Mouse (Mus musculus) ovary, postnatal 10 days (tissue): ENCODE measurements around the gene Errfi1.

Experiments
- DNase-seq: peaks from one replicate; pipeline ENCODE4 v3.0.0; 2022; ENCODE audit warnings: low spot score

Errfi1 gene

DNA sequence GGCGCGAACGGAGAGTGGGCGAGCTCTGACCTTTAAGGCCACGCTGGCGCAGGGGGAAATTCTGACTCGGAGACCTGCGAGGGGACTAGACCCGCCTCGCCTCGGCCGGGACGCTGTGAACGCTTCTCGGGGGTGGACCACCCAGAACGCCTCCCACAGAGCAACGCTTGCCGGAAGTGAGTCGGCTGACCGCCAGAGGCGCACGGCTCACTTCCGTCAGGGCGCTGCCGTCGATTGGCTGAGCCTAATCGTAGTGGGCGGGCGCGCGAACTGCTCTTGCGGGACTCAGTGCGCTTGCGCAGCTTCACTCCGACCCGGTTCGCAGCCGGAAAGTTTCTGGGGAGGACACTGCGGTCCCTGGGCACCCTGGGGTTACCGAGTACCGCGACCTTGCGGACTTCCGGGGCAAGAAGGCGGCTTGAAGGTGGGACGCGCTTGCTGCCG is 60.6 kb downstream of the Errfi1 start, which contains the start of the genes Park7 and Tnfrsf9:
Gene Park7, minus strand, starts transcription at position 148 of the 444 bp plus-strand sequence.
Gene Tnfrsf9, plus strand, starts transcription at position 273 of the 444 bp plus-strand sequence.
- DNase-seq: peak; percentile 87

DNA sequence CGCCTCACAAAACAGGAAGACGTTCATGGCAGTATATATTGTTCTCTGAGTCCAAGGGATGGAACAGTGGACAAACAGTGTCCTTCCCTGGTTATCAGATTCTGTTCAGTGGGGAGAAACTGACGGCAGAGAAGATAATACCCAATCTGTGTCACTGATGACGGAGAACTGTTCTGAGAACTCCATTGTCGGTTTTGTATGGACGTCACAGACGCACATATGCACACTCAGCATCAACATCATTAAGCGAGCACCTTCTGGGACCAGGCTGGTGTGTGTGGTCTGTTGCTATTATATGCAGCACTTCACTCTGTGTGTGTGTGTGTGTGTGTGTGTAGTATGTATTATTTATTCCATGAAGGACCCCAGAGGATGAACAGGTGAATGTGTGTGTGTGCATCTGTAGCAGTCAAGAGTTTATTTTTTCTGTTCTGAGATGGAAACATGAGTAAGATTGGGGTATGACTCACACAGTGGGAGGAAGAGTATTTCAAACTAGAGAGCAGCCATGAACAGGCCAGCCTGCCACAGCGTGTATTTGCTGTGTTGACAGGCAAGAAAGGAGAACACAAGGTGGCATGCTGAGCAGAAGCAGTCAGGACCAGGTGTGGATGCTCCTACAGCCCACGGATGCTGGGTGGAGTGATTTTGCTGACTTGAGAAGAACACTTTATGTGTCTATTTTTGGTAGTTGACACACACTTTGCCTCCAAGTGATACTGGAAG is 61.6 kb downstream of the Errfi1 start:
- no peak for DNase-seq

DNA sequence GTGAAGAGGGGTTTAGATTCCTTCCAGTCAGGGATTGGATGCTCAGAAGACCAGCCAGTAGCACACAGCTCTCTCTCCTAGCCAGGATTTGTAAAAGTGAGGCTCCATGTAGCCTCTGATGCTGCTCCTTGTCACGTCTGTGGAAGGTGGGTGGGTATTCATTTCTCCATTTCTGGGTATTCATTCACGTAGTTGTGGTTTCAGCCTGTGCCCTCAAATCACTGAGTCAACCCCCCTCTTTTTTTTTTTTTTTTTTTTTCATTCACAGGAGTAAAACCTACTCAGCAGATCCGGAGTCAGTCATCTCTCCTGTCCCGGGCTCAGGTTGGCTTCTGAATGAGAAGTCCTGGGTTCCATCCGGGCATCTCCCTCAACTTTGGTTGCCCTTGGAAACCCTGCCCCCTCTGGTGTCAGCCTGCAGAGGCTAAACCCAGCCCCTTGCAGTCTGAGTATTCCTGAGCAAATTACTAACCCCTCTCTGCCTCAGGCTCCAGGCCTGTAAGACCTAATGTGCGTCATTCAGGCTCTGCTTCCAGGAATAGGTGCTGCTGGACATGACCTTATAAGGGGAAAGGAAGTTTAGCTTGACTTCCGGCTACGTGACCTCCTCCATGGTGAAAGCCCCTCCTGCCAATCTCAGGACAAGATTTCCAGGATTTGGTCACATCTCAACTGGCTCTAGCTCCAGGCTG is 63.8 kb downstream of the Errfi1 start:
- no peak for DNase-seq
